Mouse (Mus musculus) megakaryocyte, adult 5-6 weeks (primary cell): ENCODE measurements around the gene Hebp1. TPM values are rescaled to one million over a fixed set of nuclear protein-coding genes. Genes with fewer than 3 reads are reported as not detected.

Experiments used
- ATAC-seq: 2 replicates; pipeline ENCODE4 v1.8.0; 2016; ENCODE audit warnings: mild to moderate bottlenecking, inconsistent platforms; ENCODE audit not compliant: poor library complexity, severe bottlenecking
- total RNA-seq, 2 experiments: library from RNA; stranded (forward) in 1 of 2; stranded (reverse) in 1 of 2; fragments of 153-499, 151-499 nt in 1 of 2; fragments of 221-1000, 200-1000 nt in 1 of 2; gene quantifications; 2 replicates each; pipeline versions ENCODE4 v1.2.3 to v1.2.4; 2015 to 2017

Gene Hebp1
- total RNA-seq, 2 experiments from 2014 or later: 2.5 to 10.8 TPM

DNA sequence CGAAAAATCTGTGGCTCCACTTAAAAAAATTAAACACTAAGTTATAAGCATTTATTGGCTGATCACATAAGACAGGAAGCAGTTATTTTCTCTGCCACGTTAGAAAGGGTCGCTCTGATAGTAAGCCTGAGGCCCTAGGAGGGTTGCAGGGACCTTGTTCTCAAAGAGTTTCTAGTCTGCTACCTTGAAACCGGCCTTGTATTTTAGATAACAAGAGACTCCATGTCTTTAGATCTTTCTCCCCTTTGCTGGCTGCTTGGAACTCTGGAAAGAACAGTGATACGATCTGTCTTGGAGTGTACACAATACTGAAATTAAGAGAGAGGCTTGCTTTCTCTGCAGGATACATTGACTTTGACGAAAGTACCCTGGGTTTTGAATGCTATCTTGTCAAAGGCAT, 904 bp upstream of the Hebp1 start:
- ATAC-seq: no peak

GRCm38 (mm10) chr6:135197446-135197845, 376 bp downstream of the Hebp1 start:
- ATAC-seq: no peak

DNA sequence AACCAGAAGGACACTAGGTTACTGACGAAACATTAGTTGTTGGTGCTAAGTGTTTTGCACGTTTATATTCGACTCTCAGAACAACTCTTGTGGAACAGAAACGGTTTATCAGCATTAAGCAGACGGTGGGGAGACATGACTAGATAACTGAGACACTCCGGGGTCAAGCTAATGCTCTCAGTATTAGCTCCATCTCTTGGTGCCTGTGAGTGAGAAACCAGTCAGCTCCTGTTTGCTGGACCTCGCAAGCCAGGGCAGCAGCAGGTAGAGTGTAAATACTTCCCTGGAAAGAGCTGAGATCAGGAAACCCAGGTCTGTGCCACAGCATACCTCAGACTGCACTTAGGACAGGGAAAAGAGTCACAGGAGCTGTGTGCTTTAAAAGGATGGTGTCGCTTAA, 1.1 kb downstream of the Hebp1 start:
- ATAC-seq: no peak

DNA sequence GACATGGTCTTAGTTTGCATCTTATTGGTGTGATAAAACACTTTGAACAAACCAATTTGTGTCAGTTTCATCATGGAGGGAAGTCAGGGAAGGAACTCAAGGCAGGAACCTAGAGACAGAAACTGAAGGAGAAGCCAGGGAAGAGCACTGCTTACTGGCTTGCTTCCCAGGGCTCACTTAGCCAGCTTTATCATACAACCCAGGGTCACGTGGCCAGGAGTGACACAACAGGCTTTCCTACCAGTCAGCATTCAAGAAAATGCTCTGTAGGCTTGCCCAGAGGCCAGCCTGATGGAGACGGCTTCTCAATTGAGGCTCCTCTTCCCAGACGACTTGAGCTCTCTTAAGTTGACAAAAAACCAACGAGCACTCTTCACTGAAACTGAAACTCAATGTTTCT, 2.9 kb downstream of the Hebp1 start:
- no peak for ATAC-seq

- no peak for ATAC-seq
These were observed 4.1 kb downstream of the Hebp1 start for GRCm38 (mm10) chr6:135193733-135194132.

DNA sequence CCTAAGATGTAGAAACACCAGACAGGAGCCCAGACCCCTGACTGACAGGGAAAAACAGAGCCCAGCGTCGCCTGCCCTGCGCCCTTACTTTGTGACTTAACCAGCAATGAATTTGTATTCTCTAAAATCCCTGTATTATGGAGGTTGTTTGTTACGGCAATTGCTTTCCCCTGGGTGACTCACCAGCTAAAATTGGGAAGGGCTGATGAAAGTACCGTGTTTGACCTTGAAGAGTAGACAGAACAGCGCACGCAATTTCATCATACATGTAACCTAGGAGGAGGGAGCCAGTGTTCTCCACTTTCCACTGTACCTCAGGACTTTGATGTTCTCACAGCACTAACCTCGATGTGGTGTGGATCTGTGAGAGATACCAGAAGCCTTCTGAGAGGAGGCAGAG, 4.8 kb downstream of the Hebp1 start:
- no peak for ATAC-seq

GRCm38 (mm10) chr6:135191906-135192305, 5.9 kb downstream of the Hebp1 start:
- peak; percentile 39; the same call in 1 of the 2 replicates for ATAC-seq

DNA sequence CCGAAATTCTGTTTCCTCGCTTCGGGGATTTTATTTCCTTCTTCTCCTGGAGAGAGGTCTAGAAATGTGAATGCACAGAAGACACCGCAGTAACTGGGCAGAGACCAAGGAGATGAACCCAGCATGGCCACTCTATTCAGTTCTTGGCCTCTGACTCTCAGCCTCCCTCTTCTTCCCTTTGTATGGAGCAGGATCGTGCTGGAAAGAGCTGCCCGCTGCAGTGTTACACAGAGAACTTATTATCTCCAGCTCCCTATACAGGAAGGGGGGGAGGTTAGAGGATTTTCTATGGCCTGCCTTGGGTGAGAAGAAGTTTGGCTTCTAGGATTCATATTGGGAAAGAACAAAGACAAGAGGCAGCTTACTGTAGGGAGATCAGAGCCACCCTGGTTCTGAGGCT, 7.7 kb downstream of the Hebp1 start:
- ATAC-seq: no peak

- ATAC-seq: peak; percentile 54
These were observed 9.2 kb downstream of the Hebp1 start for GRCm38 (mm10) chr6:135188629-135189028.

GRCm38 (mm10) chr6:135187076-135187917, 10.5 kb downstream of the Hebp1 start:
- ATAC-seq: no peak

- peak; percentile 60 for ATAC-seq
These were observed 13.9 kb downstream of the Hebp1 start for GRCm38 (mm10) chr6:135183961-135184360.

DNA sequence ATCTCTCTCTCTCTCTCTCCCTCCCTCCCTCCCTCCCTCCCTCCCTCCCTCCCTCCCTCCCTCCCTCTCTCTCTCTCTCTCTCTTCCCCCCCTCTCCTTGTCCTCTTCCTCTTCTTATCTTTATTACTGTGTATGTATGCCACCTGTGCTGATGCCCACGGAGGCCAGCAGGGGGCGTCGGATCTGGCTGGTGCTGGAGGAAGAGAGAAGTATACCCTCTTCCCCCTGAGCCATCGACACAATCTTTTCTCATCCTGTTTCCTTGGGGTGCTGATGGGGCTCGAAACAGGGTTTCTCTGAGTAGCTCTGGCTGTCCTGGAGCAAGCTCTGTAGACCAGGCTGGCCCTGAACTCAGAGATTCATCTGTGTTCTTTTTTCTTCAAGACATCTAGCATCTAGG, 14.9 kb downstream of the Hebp1 start:
- ATAC-seq: peak; percentile 52

- no peak for ATAC-seq
These were observed 19.2 kb downstream of the Hebp1 start for GRCm38 (mm10) chr6:135178599-135178998.

GRCm38 (mm10) chr6:135177271-135177670, 20.6 kb downstream of the Hebp1 start:
- no peak for ATAC-seq

- no peak for ATAC-seq
These were observed 22.8 kb downstream of the Hebp1 start for GRCm38 (mm10) chr6:135175014-135175413.

- no peak for ATAC-seq
These were observed 26.1 kb downstream of the Hebp1 start for GRCm38 (mm10) chr6:135171736-135172135.

DNA sequence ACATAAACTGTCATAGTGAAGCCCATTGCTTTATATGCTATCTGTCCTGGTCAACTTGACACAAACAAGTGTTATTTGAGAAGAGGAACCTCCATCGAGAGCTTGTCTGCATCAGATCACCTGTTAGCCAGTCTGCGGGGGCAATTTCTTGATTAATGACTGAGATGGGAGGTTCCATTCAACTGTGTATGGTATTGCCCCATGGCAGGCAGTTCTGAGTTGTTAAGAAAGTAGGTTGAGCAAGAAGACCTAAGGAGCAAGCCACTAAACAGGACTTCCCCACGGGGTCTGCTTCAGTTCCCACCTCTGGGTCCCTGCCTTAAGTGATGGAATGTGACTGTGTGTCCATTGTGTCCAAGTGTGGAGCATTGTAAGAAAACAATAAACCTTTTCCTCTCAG, 28.6 kb downstream of the Hebp1 start:
- ATAC-seq: no peak

DNA sequence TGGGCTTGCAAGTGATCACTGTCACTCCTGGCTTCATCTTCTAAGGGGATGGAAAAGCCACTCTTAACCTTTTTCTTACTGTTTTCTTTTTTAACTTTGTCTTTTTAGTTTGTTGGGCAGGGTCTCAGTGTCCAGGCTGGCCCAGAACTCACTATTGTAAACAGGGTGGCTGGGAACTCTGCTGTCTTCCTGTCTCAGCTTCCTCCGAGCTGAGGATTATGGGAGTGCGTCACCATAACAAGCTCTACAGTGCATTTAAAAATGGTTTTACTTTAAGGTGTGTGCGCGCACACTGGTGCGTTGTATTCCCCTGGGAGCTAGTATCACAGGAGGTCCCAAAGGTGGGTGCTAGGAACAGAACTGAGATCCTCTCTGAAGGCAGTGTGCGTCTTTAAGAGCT, 29.4 kb downstream of the Hebp1 start:
- ATAC-seq: no peak

DNA sequence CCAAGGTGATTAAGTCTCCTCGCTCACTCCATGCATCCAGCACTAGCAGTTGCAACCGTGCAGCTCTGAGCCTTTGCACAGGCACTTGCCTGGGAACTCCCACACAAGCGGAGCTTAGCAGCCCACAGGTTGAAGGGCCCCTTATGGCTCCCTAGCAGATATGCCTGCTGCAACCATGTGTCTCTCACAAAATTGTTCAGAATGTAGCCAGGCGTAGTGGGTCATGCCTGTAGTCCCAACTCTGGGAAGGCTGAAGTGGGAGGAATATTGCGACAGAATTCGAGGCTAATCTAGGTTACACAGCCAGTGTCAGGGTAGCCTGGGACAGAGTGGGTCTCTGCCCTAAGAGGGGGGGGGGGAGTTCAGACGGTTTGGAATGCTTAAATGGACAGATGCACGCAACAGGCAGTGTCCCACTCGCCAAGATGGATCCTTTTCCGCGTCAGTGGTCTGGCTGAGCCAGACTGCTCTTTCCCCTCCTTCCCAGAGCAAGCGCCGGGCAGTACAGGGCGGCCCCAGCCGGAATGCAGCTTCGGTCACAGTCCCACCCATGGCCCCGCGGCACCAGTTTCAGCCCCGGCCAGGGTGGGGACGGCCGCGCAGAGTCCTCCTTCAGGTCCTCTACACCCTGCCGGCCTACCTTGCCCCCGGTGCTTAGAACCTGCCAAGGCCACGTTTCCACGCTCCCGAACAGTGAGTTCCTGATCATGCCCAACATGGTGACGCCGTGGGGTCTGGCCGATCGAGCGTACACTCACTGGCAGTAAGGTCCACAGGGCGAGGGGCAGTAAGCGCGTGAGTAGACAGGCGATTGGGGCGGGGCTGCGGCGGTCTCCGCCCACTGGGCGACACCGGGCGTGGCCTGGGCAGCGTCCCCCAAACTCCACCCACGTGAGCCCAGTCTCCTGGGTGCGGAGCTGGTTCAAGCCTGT, 30.2 kb downstream of the Hebp1 start:
- ATAC-seq: peak; percentile 93

GRCm38 (mm10) chr6:135166712-135167111, 31.1 kb downstream of the Hebp1 start:
- ATAC-seq: no peak

GRCm38 (mm10) chr6:135166262-135166661, 31.6 kb downstream of the Hebp1 start:
- ATAC-seq: no peak

- ATAC-seq: no peak
These were observed 32.1 kb downstream of the Hebp1 start for GRCm38 (mm10) chr6:135165706-135166105.
